Mouse (Mus musculus) gastrocnemius, postnatal 4 days (tissue): ENCODE measurements around the gene Lrrc3. TPM values are rescaled to one million over a fixed set of nuclear protein-coding genes. Genes with fewer than 3 reads are reported as not detected.

Experiments used
- DNase-seq, 2 experiments: peaks; one replicate each; pipeline ENCODE4 v3.0.0; 2021 to 2022; ENCODE audit warnings: low spot score in 2 of 2, mixed read lengths in 2 of 2
- total RNA-seq, 2 experiments: library from RNA; stranded (reverse); gene quantifications; 2 replicates each; pipeline ENCODE4 v1.2.3; 2021

The Lrrc3 gene
- total RNA-seq, 2 experiments from 2014 or later, result 1.2 to 1.4 TPM

GRCm38 (mm10) chr10:77869651-77870050, 32.7 kb downstream of the Lrrc3 start:
- DNase-seq, result no peak

- no peak for DNase-seq
These were observed 34.8 kb downstream of the Lrrc3 start for GRCm38 (mm10) chr10:77867546-77867945.

- no peak for DNase-seq
These were observed 37.6 kb downstream of the Lrrc3 start for GRCm38 (mm10) chr10:77864762-77865143.

- no peak for DNase-seq
These were observed 38.1 kb downstream of the Lrrc3 start for GRCm38 (mm10) chr10:77864067-77864761.

GRCm38 (mm10) chr10:77861675-77862074, 40.7 kb downstream of the Lrrc3 start, which contains the start of gene Gm3285:
Gm3285 (plus strand) TSS chr10:77861975.
- DNase-seq, result no peak

GRCm38 (mm10) chr10:77852559-77852958, 49.8 kb downstream of the Lrrc3 start, which contains the start of gene Gm10318:
Gm10318 (plus strand) TSS chr10:77852859.
- DNase-seq, result no peak

Other genes starting within 250 kb of the Lrrc3 start
- not detected for gene Tspear, start 216.0 kb downstream of the Lrrc3 start, total RNA-seq
- not detected for gene Gm19402, start 211.8 kb downstream of the Lrrc3 start, total RNA-seq
- gene Gm9508, start 205.3 kb downstream of the Lrrc3 start, total RNA-seq, result not detected
- gene Gm10272, start 195.9 kb downstream of the Lrrc3 start, total RNA-seq, result not detected
- not detected for gene Gm10024, start 191.1 kb downstream of the Lrrc3 start, total RNA-seq
- gene Gm10142, start 186.7 kb downstream of the Lrrc3 start, total RNA-seq, result not detected
- not detected for gene Krtap12-1, start 181.9 kb downstream of the Lrrc3 start, total RNA-seq
- not detected for gene Gm10100, start 176.1 kb downstream of the Lrrc3 start, total RNA-seq
- not detected for gene Gm18596, start 159.9 kb downstream of the Lrrc3 start, total RNA-seq
- not detected for gene Gm9736, start 151.2 kb downstream of the Lrrc3 start, total RNA-seq
- not detected for gene Gm3233, start 142.9 kb downstream of the Lrrc3 start, total RNA-seq
- not detected for gene Gm3238, start 131.2 kb downstream of the Lrrc3 start, total RNA-seq
- not detected for gene Gm7138, start 125.6 kb downstream of the Lrrc3 start, total RNA-seq
- gene Gm3250, start 120.0 kb downstream of the Lrrc3 start, total RNA-seq, result not detected
- gene Gm7137, start 114.3 kb downstream of the Lrrc3 start, total RNA-seq, result not detected
- not detected for gene Gm9639, start 107.5 kb downstream of the Lrrc3 start, total RNA-seq
- not detected for gene Gm19668, start 103.4 kb downstream of the Lrrc3 start, total RNA-seq
- not detected for gene Gm9507, start 90.7 kb downstream of the Lrrc3 start, total RNA-seq
- not detected for gene Gm2696, start 87.9 kb downstream of the Lrrc3 start, total RNA-seq
- not detected for gene Krtap10-4, start 75.4 kb downstream of the Lrrc3 start, total RNA-seq
- gene Krtap10-10, start 66.6 kb downstream of the Lrrc3 start, total RNA-seq, result not detected
- gene Gm36176, start 55.7 kb downstream of the Lrrc3 start, total RNA-seq, result not detected
- gene Gm10318, start 49.7 kb downstream of the Lrrc3 start, total RNA-seq, result not detected
- gene Gm3285, start 40.6 kb downstream of the Lrrc3 start, total RNA-seq, result not detected
- gene Trpm2, start 68.0 kb upstream of the Lrrc3 start, total RNA-seq, result under 1 TPM; 0.32 to 0.88 TPM
- gene 1810043G02Rik, start 76.0 kb upstream of the Lrrc3 start, total RNA-seq, result 10 to 100 TPM; 10.5 to 12.3 TPM
- 10 to 100 TPM; 17.0 to 21.0 TPM for gene Pfkl, start 107.5 kb upstream of the Lrrc3 start, total RNA-seq
- gene Dnmt3l, start 139.4 kb upstream of the Lrrc3 start, total RNA-seq, result not detected
- not detected for gene Aire, start 141.1 kb upstream of the Lrrc3 start, total RNA-seq
- gene Icosl, start 166.8 kb upstream of the Lrrc3 start, total RNA-seq, result 1 to 10 TPM; 3.4 to 4.4 TPM